26 mouse cellular contexts compared by ENCODE assay signal in genomic region chr9:30855837-30856236, GRCm38 (mm10).
DNase-seq lines count a peak whose midpoint lies in the region; ATAC-seq lines count a peak whose summit lies in the region.
"Had no signal": no experiment of that assay in that cellular context is flagged by ENCODE, and none has a peak within 500 bp of the region (broad histone marks: within the 10 kb centered on the region; RNA-seq: fewer than 3 reads in every experiment).

No protein-coding gene starts in this region.

- peaks cover 9% of the 10 kb centered on the region for H3K4me1 ChIP-seq in heart, embryonic 10.5 days
- peaks cover 12% of the 10 kb centered on the region for H3K4me1 ChIP-seq in heart, embryonic 13.5 days
- H3K4me1 ChIP-seq: embryonic facial prominence, embryonic 12.5 days; embryonic facial prominence, embryonic 15.5 days; hindbrain, embryonic 10.5 days; hindbrain, embryonic 13.5 days; intestine, embryonic 15.5 days had no signal

- H3K27ac ChIP-seq in heart, embryonic 10.5 days: peak overlapping the region; percentile 8; the same call in 1 of the 2 replicates
- 0 out of 2 replicates have a peak overlapping the region, but pooled peaks have one; percentile 13 for H3K27ac ChIP-seq in heart, embryonic 13.5 days (replicated peaks)
- H3K27ac ChIP-seq: embryonic facial prominence, embryonic 12.5 days; embryonic facial prominence, embryonic 15.5 days; gastrocnemius, adult 2 months; hindbrain, embryonic 10.5 days; hindbrain, embryonic 13.5 days; intestine, embryonic 15.5 days had no signal

- H3K9ac ChIP-seq in heart, embryonic 13.5 days: no peak overlapping the region
- H3K9ac ChIP-seq: embryonic facial prominence, embryonic 12.5 days; embryonic facial prominence, embryonic 15.5 days; forebrain, postnatal 0 days; hindbrain, embryonic 13.5 days; intestine, embryonic 15.5 days had no signal

- intact Hi-C loops in heart, postnatal 10 days (cut with DNase I): no loop called here
- intact Hi-C loops in heart, postnatal 25 days (cut with DNase I): no loop called here

- H3K4me2 ChIP-seq in heart, embryonic 13.5 days: no peak overlapping the region
- H3K4me2 ChIP-seq: embryonic facial prominence, embryonic 12.5 days; embryonic facial prominence, embryonic 15.5 days; hindbrain, embryonic 13.5 days; intestine, embryonic 15.5 days had no signal

- no peaks in the 10 kb centered on the region for H3K36me3 ChIP-seq in heart, embryonic 10.5 days
- no peaks in the 10 kb centered on the region for H3K36me3 ChIP-seq in heart, embryonic 13.5 days
- H3K36me3 ChIP-seq: embryonic facial prominence, embryonic 12.5 days; embryonic facial prominence, embryonic 15.5 days; hindbrain, embryonic 10.5 days; hindbrain, embryonic 13.5 days; intestine, embryonic 15.5 days had no signal

- no peak overlapping the region for H3K4me3 ChIP-seq in heart, embryonic 10.5 days
- H3K4me3 ChIP-seq in heart, embryonic 13.5 days: no peak overlapping the region
- H3K4me3 ChIP-seq: embryonic facial prominence, embryonic 12.5 days; embryonic facial prominence, embryonic 15.5 days; gastrocnemius, adult 2 months; hindbrain, embryonic 10.5 days; hindbrain, embryonic 13.5 days; intestine, embryonic 15.5 days had no signal

- WGBS in heart, embryonic 10.5 days: 78% methylated on average over 2 of the region's 2 CpGs
- WGBS in heart, embryonic 13.5 days: 63% methylated on average over 2 of the region's 2 CpGs

- no peaks in the 10 kb centered on the region for H3K27me3 ChIP-seq in heart, embryonic 10.5 days (ENCODE audit: insufficient read depth, poor library complexity, severe bottlenecking)
- H3K27me3 ChIP-seq in heart, embryonic 13.5 days (replicated peaks): no peaks in the 10 kb centered on the region
- H3K27me3 ChIP-seq: embryonic facial prominence, embryonic 12.5 days; embryonic facial prominence, embryonic 15.5 days; hindbrain, embryonic 13.5 days; intestine, embryonic 15.5 days; Patski had no signal

- no peak for DNase-seq in heart, embryonic 10.5 days (ENCODE audit: low spot score)
- no peak for DNase-seq in heart, postnatal 10 days
- no peak for DNase-seq in heart, postnatal 25 days (ENCODE audit: low spot score)
- peak; percentile 16 for DNase-seq in 3T3-L1 (ENCODE audit: low read depth, low spot score)
- peak; percentile 20 for DNase-seq in adipocyte (ENCODE audit: low spot score)
- no peak for DNase-seq in kidney, postnatal 10 days
- DNase-seq: adrenal gland, adult 2 months; adrenal gland, postnatal 14 days; cerebellum, adult 11 months; cerebellum, adult 2 months; cerebellum, adult 9-11 months; cerebellum, postnatal 25 days; forebrain, postnatal 0 days; gastrocnemius, adult 2 months; gastrocnemius, postnatal 14 days; heart, adult 18-20 months; kidney, adult 11 months had no signal

- no peaks in the 10 kb centered on the region for H3K9me3 ChIP-seq in heart, embryonic 10.5 days
- no peaks in the 10 kb centered on the region for H3K9me3 ChIP-seq in heart, embryonic 13.5 days
- H3K9me3 ChIP-seq: embryonic facial prominence, embryonic 12.5 days; embryonic facial prominence, embryonic 15.5 days; hindbrain, embryonic 10.5 days; hindbrain, embryonic 13.5 days; intestine, embryonic 15.5 days had no signal

- no peak for ATAC-seq in heart, embryonic 13.5 days (ENCODE audit: extremely low read depth, insufficient number of reproducible peaks, low FRiP score, low TSS enrichment)
- ATAC-seq: forebrain, embryonic 14.5 days; forebrain, postnatal 0 days; hindbrain, embryonic 16.5 days; intestine, embryonic 15.5 days; Patski had no signal

Comparison
In these comparisons a context has a peak if more than half of its experiments do, and no peak if none do; other contexts are left out.
1. DNase-seq: peak in 3T3-L1 (single experiment) and adipocyte (single experiment); none in heart, embryonic 10.5 days (single experiment), heart, postnatal 10 days (0 of 2), heart, postnatal 25 days (single experiment) and kidney, postnatal 10 days (single experiment).